Mouse (Mus musculus): ENCODE measurements around the gene Hs3st3b1. TPM values are rescaled to one million over a fixed set of nuclear protein-coding genes. Genes with fewer than 3 reads are reported as not detected.

Gene Hs3st3b1
- total and polyA plus RNA-seq, 2 experiments from 2014 or later, result 1.2 to 4.3 TPM

DNA sequence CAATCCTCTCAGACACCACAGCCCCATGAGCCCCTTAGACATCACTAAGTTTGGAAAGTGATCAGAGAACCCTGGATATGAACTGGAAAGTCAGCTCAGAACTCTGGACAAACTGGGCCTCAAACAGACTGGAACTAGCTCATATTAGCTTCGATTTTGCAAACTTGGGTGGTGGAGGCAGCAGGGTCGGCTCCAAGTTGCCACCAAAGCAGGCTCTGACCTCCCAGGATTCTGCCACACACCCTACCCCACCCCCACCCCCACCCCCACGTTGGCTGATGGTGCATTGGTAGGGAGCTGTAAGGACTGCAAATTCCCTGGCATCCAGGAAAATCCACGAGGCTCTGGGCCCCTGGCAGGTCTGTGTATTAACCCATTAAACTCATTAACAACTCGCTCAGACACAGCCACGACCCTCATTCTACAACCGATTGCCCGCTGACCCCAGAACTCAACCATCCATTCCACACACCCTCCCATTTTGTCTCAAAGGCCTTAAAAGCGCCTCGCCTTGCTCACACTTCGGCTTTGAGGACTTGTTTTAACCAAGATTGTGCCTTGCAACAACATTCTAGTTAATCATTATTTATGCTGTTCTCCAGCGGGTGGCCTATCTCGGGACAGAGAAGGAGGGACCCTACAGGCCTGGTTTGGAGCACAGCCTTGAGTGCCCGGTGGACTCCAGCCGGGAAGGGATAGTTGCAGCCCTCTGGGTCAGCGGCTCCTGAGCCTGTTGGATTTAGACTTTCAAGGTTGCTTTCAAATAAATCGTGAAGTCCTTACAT, 3.6 kb downstream of the Hs3st3b1 start:
- DNase-seq, result no peak
- H3K4me1 ChIP-seq (ENCODE audit: insufficient read depth), result peaks cover 8% of the 10 kb centered on the region; the same call in 1 of the 2 replicates
- peaks cover 84% of the 10 kb centered on the region for H3K27me3 ChIP-seq (ENCODE audit: insufficient read depth, low read length)
- H3K4me3 ChIP-seq (ENCODE audit: low read depth, low read length), result peak overlapping the region; percentile 9; the same call in 1 of the 2 replicates
- no peak for TF ChIP-seq CTCF (IDR thresholded peaks at IDR 0.05; ENCODE audit: low read depth)
- no peak overlapping the region for H3K27ac ChIP-seq (ENCODE audit: low read depth, low read length)
- WGBS, result 31% methylated on average over 17 of the region's 17 CpGs
- H3K4me2 ChIP-seq (ENCODE audit: low read depth), result peak overlapping the region; percentile 66
- no peak for ATAC-seq
- H3K36me3 ChIP-seq (ENCODE audit: insufficient read depth), result no peaks in the 10 kb centered on the region
- H3K9ac ChIP-seq, result 0 out of 2 replicates have a peak overlapping the region, but pooled peaks have one; percentile 35
- no peaks in the 10 kb centered on the region for H3K9me3 ChIP-seq (ENCODE audit: low read length)

DNA sequence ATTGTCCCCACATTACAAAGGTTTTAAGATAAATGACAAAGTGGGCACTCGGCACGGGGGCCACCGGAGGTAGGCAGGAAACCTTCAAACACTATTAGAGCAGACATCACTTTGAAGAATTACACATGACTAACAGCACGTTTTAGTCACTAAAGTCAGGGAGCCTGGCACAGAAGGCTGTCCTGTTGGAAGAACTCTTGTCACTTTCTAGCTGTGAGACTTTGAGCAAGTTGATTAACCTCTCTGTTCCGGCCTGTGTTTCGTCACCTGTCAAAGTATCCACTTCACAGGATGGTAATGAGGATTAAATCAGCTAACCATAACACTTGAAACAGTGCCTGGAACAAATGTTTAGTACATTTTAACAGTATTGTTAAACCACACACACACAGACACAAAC, 4.5 kb downstream of the Hs3st3b1 start:
- DNase-seq (no peak), ATAC-seq (no peak)
- Histone ChIP-seq H3K4me1 (ENCODE audit: insufficient read depth) (0 out of 2 replicates have a peak, but pooled peaks cover 4% of the 10 kb centered on the region), H3K4me2 (ENCODE audit: low read depth) (no peak overlapping the region), H3K9me3 (ENCODE audit: low read length) (no peaks in the 10 kb centered on the region), H3K4me3 (ENCODE audit: low read depth, low read length) (no peak overlapping the region), H3K9ac (no peak overlapping the region), H3K36me3 (ENCODE audit: insufficient read depth) (no peaks in the 10 kb centered on the region), H3K27ac (ENCODE audit: low read depth, low read length) (no peak overlapping the region), H3K27me3 (ENCODE audit: insufficient read depth, low read length) (peaks cover 78% of the 10 kb centered on the region)
- 32% methylated on average over 6 of the region's 6 CpGs for WGBS
- no peak for TF ChIP-seq CTCF (IDR thresholded peaks at IDR 0.05; ENCODE audit: low read depth)

DNA sequence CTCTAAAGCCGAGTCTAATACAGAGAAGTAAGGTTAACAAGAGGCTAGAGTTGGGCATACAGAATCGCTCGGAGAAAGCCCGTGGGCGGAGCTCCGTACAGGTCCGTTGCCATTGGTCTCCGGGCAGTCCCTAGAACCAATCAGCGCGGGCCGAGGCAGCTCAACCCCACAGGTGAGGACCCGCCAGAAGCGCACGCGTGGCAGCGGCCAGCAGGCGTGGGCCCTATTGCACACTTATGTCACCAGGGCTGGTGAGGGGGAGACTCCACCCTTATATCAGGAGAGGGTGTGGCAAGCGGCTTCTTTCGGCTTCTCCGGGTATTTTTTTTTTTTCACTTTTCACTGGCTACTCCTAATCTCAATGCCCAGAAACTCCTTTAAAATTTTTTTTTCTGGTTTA, 7.7 kb downstream of the Hs3st3b1 start:
- DNase-seq, result peak; percentile 65
- Histone ChIP-seq H3K9me3 (ENCODE audit: low read length) (no peaks in the 10 kb centered on the region), H3K27ac (ENCODE audit: low read depth, low read length) (no peak overlapping the region), H3K27me3 (ENCODE audit: insufficient read depth, low read length) (peaks cover 50% of the 10 kb centered on the region), H3K4me3 (ENCODE audit: low read depth, low read length) (peak overlapping the region; percentile 33), H3K9ac (no peak overlapping the region), H3K36me3 (ENCODE audit: insufficient read depth) (no peaks in the 10 kb centered on the region), H3K4me1 (ENCODE audit: insufficient read depth) (no peaks in the 10 kb centered on the region), H3K4me2 (ENCODE audit: low read depth) (peak overlapping the region; percentile 60)
- 1% methylated on average over 20 of the region's 20 CpGs for WGBS
- peak; percentile 84 for ATAC-seq
- TF ChIP-seq CTCF (IDR thresholded peaks at IDR 0.05; ENCODE audit: low read depth), result no peak

DNA sequence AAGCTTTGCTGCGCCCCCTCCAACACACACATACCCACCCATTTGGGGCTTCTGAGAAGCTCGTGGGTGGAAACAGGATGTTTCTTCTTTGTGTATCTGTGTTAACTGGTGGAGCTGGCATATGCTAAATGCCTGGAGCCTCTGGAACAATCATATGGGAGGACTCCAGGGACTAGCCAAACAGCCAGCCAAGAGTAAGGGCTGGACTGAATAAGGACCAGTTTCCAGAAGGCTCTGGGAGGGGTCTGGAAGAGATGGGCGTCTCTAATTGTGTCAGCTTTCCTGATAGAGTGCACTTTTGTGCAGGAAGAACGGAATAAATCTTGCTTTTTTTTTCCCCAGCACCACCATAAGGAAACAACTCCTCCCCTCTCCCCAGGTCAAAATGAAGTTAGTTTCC, 8.2 kb downstream of the Hs3st3b1 start:
- no peak overlapping the region for H3K9ac ChIP-seq
- H3K4me3 ChIP-seq (ENCODE audit: low read depth, low read length), result peak overlapping the region; percentile 33
- H3K27me3 ChIP-seq (ENCODE audit: insufficient read depth, low read length), result peaks cover 46% of the 10 kb centered on the region
- TF ChIP-seq CTCF (IDR thresholded peaks at IDR 0.05; ENCODE audit: low read depth), result no peak
- DNase-seq (no peak), ATAC-seq (no peak)
- no peaks in the 10 kb centered on the region for H3K36me3 ChIP-seq (ENCODE audit: insufficient read depth)
- no peaks in the 10 kb centered on the region for H3K9me3 ChIP-seq (ENCODE audit: low read length)
- WGBS, result 24% methylated on average over 4 of the region's 4 CpGs
- no peaks in the 10 kb centered on the region for H3K4me1 ChIP-seq (ENCODE audit: insufficient read depth)
- no peak overlapping the region for H3K27ac ChIP-seq (ENCODE audit: low read depth, low read length)
- peak overlapping the region; percentile 60 for H3K4me2 ChIP-seq (ENCODE audit: low read depth)

DNA sequence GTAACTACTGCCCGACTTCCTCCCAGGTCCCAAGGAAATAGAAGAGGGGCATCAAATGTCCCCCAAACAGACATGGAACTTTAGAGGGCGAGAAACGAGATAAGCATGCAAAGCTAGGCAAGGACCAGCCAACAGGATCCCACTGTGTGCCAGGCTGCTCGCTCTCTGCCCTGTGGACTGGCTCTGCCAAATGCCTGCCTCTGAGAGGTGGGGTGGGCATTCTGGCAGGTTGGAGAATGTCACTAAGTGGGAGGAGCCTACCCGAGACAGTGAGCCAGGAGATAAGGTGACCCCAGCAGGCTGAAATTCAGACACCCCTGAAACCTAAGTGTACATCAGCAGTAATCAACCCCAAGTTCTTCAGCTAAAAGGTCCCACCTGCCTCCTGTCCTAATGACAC, 11.1 kb downstream of the Hs3st3b1 start:
- H3K4me3 ChIP-seq (ENCODE audit: low read depth, low read length), result no peak overlapping the region
- no peaks in the 10 kb centered on the region for H3K36me3 ChIP-seq (ENCODE audit: insufficient read depth)
- no peak overlapping the region for H3K27ac ChIP-seq (ENCODE audit: low read depth, low read length)
- WGBS, result 52% methylated on average over 5 of the region's 5 CpGs
- H3K9me3 ChIP-seq (ENCODE audit: low read length), result no peaks in the 10 kb centered on the region
- no peak overlapping the region for H3K9ac ChIP-seq
- DNase-seq (no peak), ATAC-seq (no peak)
- no peak for TF ChIP-seq CTCF (IDR thresholded peaks at IDR 0.05; ENCODE audit: low read depth)
- peaks cover 20% of the 10 kb centered on the region for H3K27me3 ChIP-seq (ENCODE audit: insufficient read depth, low read length)
- H3K4me2 ChIP-seq (ENCODE audit: low read depth), result no peak overlapping the region
- no peaks in the 10 kb centered on the region for H3K4me1 ChIP-seq (ENCODE audit: insufficient read depth)

DNA sequence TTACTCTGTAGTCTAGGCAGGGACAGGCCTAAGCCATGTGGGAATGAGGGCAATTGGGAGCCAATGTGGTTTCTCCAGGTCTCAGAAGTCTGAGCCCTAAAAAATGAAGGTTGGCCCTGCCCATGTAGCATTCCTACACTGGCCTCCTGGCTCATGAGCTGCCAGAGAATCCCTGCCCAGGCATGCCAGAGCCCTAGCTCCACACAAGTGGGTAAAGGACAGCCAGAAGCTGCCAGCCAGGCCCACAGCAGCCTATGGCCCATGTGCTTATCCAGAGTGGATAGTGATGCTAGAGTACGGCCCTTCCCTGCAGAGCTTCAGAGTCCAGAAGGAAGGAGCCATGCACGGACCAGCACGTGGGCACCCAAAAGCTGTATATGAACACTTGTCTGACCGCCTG, 12.1 kb downstream of the Hs3st3b1 start:
- ATAC-seq, result no peak
- H3K9ac ChIP-seq, result no peak overlapping the region

DNA sequence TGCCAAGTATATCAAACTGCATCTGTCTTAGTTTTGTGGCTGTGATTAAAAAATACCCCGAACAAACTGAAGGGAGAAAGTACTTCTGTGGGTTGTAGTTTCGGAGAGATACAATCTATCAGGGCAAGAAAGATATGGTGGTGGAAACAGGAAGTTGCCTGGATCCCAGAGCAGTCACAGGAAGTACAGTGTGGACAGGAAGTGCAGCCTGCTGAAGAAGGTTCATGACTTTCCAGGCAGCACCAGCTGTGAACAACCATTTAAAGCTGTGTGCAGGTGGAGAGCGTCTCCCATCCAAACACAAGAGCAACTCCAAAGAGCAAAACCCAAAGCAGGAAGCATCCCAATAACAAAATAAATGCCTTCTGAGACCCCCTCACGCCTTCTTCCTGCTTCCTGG, 13.6 kb downstream of the Hs3st3b1 start:
- no peak overlapping the region for H3K4me3 ChIP-seq (ENCODE audit: low read depth, low read length)
- no peak overlapping the region for H3K4me2 ChIP-seq (ENCODE audit: low read depth)
- no peak overlapping the region for H3K9ac ChIP-seq
- ATAC-seq (no peak), DNase-seq (no peak)
- H3K27me3 ChIP-seq (ENCODE audit: insufficient read depth, low read length), result 0 out of 2 replicates have a peak, but pooled peaks cover 3% of the 10 kb centered on the region
- no peaks in the 10 kb centered on the region for H3K4me1 ChIP-seq (ENCODE audit: insufficient read depth)
- no peaks in the 10 kb centered on the region for H3K36me3 ChIP-seq (ENCODE audit: insufficient read depth)
- no peaks in the 10 kb centered on the region for H3K9me3 ChIP-seq (ENCODE audit: low read length)
- H3K27ac ChIP-seq (ENCODE audit: low read depth, low read length), result no peak overlapping the region
- WGBS, result 89% methylated on average over 4 of the region's 4 CpGs
- no peak for TF ChIP-seq CTCF (IDR thresholded peaks at IDR 0.05; ENCODE audit: low read depth)

More for the DNA sequence above, 12.1 kb downstream of the Hs3st3b1 start:
- Histone ChIP-seq H3K4me3 (ENCODE audit: low read depth, low read length) (no peak overlapping the region), H3K4me2 (ENCODE audit: low read depth) (no peak overlapping the region), H3K27ac (ENCODE audit: low read depth, low read length) (no peak overlapping the region), H3K9me3 (ENCODE audit: low read length) (no peaks in the 10 kb centered on the region), H3K27me3 (ENCODE audit: insufficient read depth, low read length) (peaks cover 9% of the 10 kb centered on the region; the same call in 1 of the 2 replicates), H3K4me1 (ENCODE audit: insufficient read depth) (no peaks in the 10 kb centered on the region), H3K36me3 (ENCODE audit: insufficient read depth) (no peaks in the 10 kb centered on the region)
- WGBS, result 95% methylated on average over 4 of the region's 4 CpGs
- no peak for TF ChIP-seq CTCF (IDR thresholded peaks at IDR 0.05; ENCODE audit: low read depth)
- DNase-seq, result no peak
